In the genomic region with DNA sequence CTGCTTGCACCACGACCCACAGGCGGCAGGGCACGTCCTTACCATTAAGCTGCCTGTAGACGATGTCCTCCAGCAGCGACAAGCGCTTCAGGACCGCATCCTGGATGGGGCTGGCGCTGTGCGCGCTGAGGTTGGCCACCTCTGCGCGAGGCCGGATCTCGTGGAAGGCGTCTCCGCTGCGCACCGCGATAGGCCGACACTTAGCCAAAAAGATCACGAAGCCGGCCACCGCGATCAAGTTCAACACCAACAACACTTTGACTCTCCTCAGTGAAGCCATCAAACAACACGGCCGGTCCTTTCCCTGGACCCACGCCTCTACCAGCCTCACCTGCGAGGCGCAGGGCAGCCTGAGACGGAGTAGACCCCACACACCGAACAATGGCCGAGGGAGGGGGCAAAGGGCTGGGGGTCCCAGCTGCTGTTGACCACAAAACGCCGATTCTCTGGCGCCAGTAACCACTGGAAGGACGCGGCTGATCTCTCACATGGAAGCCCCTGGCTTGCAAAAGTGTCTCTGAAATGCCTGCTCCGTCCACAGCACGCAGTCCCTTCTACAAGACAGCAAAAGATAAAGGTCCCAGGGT, we compare ENCODE assay signal across 9 mouse cellular contexts. TPM values are rescaled to one million over a fixed set of nuclear protein-coding genes. Genes with fewer than 3 reads are reported as not detected.
DNase-seq lines count a peak whose midpoint lies in the region; ATAC-seq and TF ChIP-seq lines count a peak whose summit lies in the region.
"Had no signal": no experiment of that assay in that cellular context is flagged by ENCODE, and none has a peak within 500 bp of the region (broad histone marks: within the 10 kb centered on the region; RNA-seq: fewer than 3 reads in every experiment).

No protein-coding gene starts in this region.

- H3K9me3 ChIP-seq in lung, postnatal 0 days (ENCODE audit: low read length): no peaks in the 10 kb centered on the region
- no peaks in the 10 kb centered on the region for H3K9me3 ChIP-seq in forebrain, postnatal 0 days (ENCODE audit: low read length)
- no peaks in the 10 kb centered on the region for H3K9me3 ChIP-seq in intestine, embryonic 14.5 days (ENCODE audit: control insufficient read depth, low read length)

- no peak overlapping the region for H3K27ac ChIP-seq in lung, postnatal 0 days (ENCODE audit: low read length)
- peak overlapping the region; percentile 84; the same call in 1 of the 2 replicates for H3K27ac ChIP-seq in forebrain, postnatal 0 days (ENCODE audit: low read depth, low read length)
- H3K27ac ChIP-seq in intestine, embryonic 14.5 days (ENCODE audit: low read depth): no peak overlapping the region
- H3K27ac ChIP-seq: liver, embryonic 14.5 days had no signal

- peaks cover 15% of the 10 kb centered on the region for H3K27me3 ChIP-seq in lung, postnatal 0 days (replicated peaks; ENCODE audit: insufficient read depth, low read length)
- H3K27me3 ChIP-seq in forebrain, postnatal 0 days (ENCODE audit: insufficient read depth, low read length): no peaks in the 10 kb centered on the region
- H3K27me3 ChIP-seq in intestine, embryonic 14.5 days (replicated peaks; ENCODE audit: control insufficient read depth, insufficient read depth, low read length): peaks cover 30% of the 10 kb centered on the region

- 1% methylated on average over 38 of the region's 39 CpGs for WGBS in lung, postnatal 0 days
- WGBS in forebrain, postnatal 0 days: under 1% methylated on average over 39 of the region's 39 CpGs
- WGBS in intestine, embryonic 14.5 days: 1% methylated on average over 39 of the region's 39 CpGs

- no peak for DNase-seq in lung, postnatal 0 days (ENCODE audit: low spot score)
- DNase-seq in lung, postnatal 25 days (ENCODE audit: low spot score): no peak
- DNase-seq in cerebellum, adult 9-11 months: peak; percentile 44
- DNase-seq in forebrain, postnatal 0 days: peak; percentile 26
- peak; percentile 67 for DNase-seq in intestine, embryonic 14.5 days (ENCODE audit: low spot score)
- DNase-seq in neural tube, embryonic 10.5 days (ENCODE audit: extremely low spot score, low spot score): peak; percentile 59
- no peak for DNase-seq in testis, postnatal 14 days (ENCODE audit: low spot score)

- H3K4me2 ChIP-seq in lung, postnatal 0 days (replicated peaks; ENCODE audit: low read depth, low read length): peak overlapping the region; percentile 77
- peak overlapping the region; percentile 84 for H3K4me2 ChIP-seq in forebrain, postnatal 0 days (ENCODE audit: low read depth)
- H3K4me2 ChIP-seq in intestine, embryonic 14.5 days (ENCODE audit: low read length): peak overlapping the region; percentile 98

- TF ChIP-seq CTCF in lung, postnatal 0 days (IDR thresholded peaks at IDR 0.05): no peak
- TF ChIP-seq CTCF in forebrain, postnatal 0 days (IDR thresholded peaks at IDR 0.05; ENCODE audit: low read depth): no peak

- no peaks in the 10 kb centered on the region for H3K36me3 ChIP-seq in lung, postnatal 0 days (ENCODE audit: insufficient read depth, low read length)
- H3K36me3 ChIP-seq in forebrain, postnatal 0 days (ENCODE audit: insufficient read depth): no peaks in the 10 kb centered on the region
- H3K36me3 ChIP-seq in intestine, embryonic 14.5 days (ENCODE audit: control insufficient read depth, insufficient read depth, low read length): no peaks in the 10 kb centered on the region

- no peak for TF ChIP-seq EP300 in lung, postnatal 0 days (IDR thresholded peaks at IDR 0.05)

- no peak overlapping the region for H3K9ac ChIP-seq in lung, postnatal 0 days (replicated peaks; ENCODE audit: low read depth)
- peak overlapping the region; percentile 72 for H3K9ac ChIP-seq in forebrain, postnatal 0 days
- H3K9ac ChIP-seq in intestine, embryonic 14.5 days (ENCODE audit: low read length): peak overlapping the region; percentile 7; the same call in 1 of the 2 replicates
- H3K9ac ChIP-seq: liver, embryonic 14.5 days had no signal

- peak overlapping the region; percentile 48 for H3K4me3 ChIP-seq in lung, postnatal 0 days (ENCODE audit: low read depth, low read length)
- peak overlapping the region; percentile 69 for H3K4me3 ChIP-seq in forebrain, postnatal 0 days (ENCODE audit: low read depth, low read length)
- H3K4me3 ChIP-seq in intestine, embryonic 14.5 days (ENCODE audit: low read depth, low read length): peak overlapping the region; percentile 69

- H3K4me1 ChIP-seq in lung, postnatal 0 days (ENCODE audit: insufficient read depth, low read depth, low read length): no peaks in the 10 kb centered on the region
- H3K4me1 ChIP-seq in forebrain, postnatal 0 days (ENCODE audit: insufficient read depth): peaks cover 4% of the 10 kb centered on the region; the same call in 1 of the 2 replicates
- peaks cover 6% of the 10 kb centered on the region; the same call in 1 of the 2 replicates for H3K4me1 ChIP-seq in intestine, embryonic 14.5 days (replicated peaks; ENCODE audit: control insufficient read depth, insufficient read depth, low read length)

- no peak for ATAC-seq in lung, postnatal 0 days
- no peak for ATAC-seq in forebrain, postnatal 0 days
- no peak for ATAC-seq in intestine, embryonic 14.5 days (replicated peaks; ENCODE audit: low FRiP score, low TSS enrichment, low read depth)
- ATAC-seq in megakaryocyte, adult 5-6 weeks (ENCODE audit: poor library complexity, severe bottlenecking): no peak

RNA-seq across cellular contexts. Expression of gene Galnt17, which starts 1.9 kb away (rescaled TPM):
- 0.08 and 0.45 TPM in 2 replicates for polyA plus RNA-seq in lung, postnatal 0 days (2015; fragmentation: Nextera tagmentation; extraction: Ambion mirVana)
- total RNA-seq in forebrain, postnatal 0 days (2014; rRNA removed): 17.8 and 20.2 TPM in 2 replicates
- polyA plus RNA-seq in forebrain, postnatal 0 days (2015; fragmentation: Nextera tagmentation; extraction: Ambion mirVana): 2.6 and 5.2 TPM in 2 replicates
- polyA plus RNA-seq in intestine, embryonic 14.5 days (2014; fragmentation: Nextera tagmentation; extraction: Ambion mirVana): 0.69 and 1.0 TPM in 2 replicates
- total RNA-seq in megakaryocyte, adult 5-6 weeks (2015): not detected in 2 replicates
- total RNA-seq in megakaryocyte, adult 5-6 weeks (2017): not detected in 2 replicates

Comparison
In these comparisons a context has a peak if more than half of its experiments do, and no peak if none do; other contexts are left out.
1. DNase-seq: peak in cerebellum, adult 9-11 months (single experiment), forebrain, postnatal 0 days (single experiment), intestine, embryonic 14.5 days (single experiment) and neural tube, embryonic 10.5 days (single experiment); none in lung, postnatal 0 days (single experiment), lung, postnatal 25 days (single experiment) and testis, postnatal 14 days (single experiment).
2. Peak in every context shown above with its lines, with median percentiles within 50 percentile points of each other: H3K4me2 ChIP-seq and H3K4me3 ChIP-seq.